Mouse (Mus musculus): ENCODE measurements around the gene Mylk2. TPM values are rescaled to one million over a fixed set of nuclear protein-coding genes. Genes with fewer than 3 reads are reported as not detected.

The Mylk2 gene
- polyA plus RNA-seq, 1 experiment from 2014 or later, result not detected

DNA sequence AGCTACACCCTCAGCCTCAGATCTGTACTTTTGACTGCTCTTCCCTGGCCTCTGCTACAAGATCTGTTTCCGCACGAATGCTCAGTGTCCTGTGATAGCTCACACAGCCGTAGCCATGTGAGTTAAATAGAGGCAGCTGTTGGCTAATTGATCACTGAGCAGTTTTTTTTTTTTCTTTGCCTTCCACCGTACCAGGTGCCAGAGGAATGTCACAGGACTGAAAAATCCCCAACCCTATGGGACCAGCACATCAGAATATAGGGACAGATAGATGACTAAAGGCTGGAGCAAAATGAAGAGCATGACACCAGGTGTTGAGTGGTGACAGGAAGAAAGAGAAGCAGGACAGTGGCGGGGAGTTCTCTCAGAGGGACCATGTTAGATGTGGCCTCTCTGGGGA, 5.0 kb downstream of the Mylk2 start:
- WGBS, result 55% methylated on average over 5 of the region's 5 CpGs
- H3K27ac ChIP-seq, result no peak overlapping the region
- H3K4me3 ChIP-seq, result no peak overlapping the region
- H3K4me2 ChIP-seq (replicated peaks), result no peak overlapping the region
- peaks cover 8% of the 10 kb centered on the region; the same call in 1 of the 2 replicates for H3K4me1 ChIP-seq
- peaks cover 42% of the 10 kb centered on the region for H3K27me3 ChIP-seq
- no peak overlapping the region for H3K9ac ChIP-seq
- no peak for ATAC-seq (ENCODE audit: low FRiP score)
- no peaks in the 10 kb centered on the region for H3K9me3 ChIP-seq (replicated peaks)
- no peaks in the 10 kb centered on the region for H3K36me3 ChIP-seq

DNA sequence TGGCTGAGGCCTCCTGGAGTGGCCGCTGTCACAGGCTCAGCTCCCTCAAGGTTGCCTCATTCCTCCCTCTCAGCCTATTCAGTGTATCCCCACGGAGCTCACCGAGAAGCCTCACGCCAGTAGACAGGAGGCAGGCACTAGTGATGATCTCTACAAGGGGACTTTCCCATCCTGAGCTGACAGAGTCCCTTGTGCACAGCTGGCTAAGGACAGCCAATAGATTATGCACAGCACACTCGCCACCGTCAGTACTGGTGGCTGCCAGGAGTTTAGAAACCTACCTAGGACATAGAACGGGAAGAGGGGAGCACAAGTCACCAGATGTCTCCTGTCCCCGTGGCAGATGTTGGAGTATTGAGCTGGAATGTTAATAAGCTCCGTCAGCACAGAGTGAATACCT, 6.5 kb downstream of the Mylk2 start:
- Histone ChIP-seq H3K36me3 (no peaks in the 10 kb centered on the region), H3K9ac (no peak overlapping the region), H3K27ac (no peak overlapping the region), H3K4me3 (no peak overlapping the region), H3K27me3 (peaks cover 26% of the 10 kb centered on the region), H3K4me1 (peaks cover 15% of the 10 kb centered on the region), H3K4me2 (replicated peaks) (no peak overlapping the region), H3K9me3 (replicated peaks) (no peaks in the 10 kb centered on the region)
- ATAC-seq (ENCODE audit: low FRiP score), result no peak
- WGBS, result 61% methylated on average over 9 of the region's 9 CpGs

DNA sequence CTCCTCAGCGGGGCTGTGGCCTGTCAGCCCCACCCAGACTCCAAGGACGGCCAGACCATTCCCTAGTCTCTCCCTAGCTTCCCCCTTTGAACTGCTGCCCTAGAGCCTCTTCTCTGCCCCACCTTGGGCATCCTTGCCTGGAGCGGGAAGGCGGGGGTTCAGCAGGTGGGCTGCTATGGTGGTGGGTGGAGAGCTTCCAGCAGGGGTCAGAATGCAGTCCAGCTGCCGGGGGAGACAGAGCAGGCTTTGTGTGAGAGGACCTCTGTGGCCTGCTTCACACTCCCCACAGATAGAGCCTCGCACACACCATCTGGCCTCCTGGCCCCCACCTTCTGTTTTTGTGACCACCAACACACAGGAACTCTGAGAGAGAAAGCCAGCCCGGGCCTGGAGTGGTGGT, 11.2 kb downstream of the Mylk2 start:
- H3K4me2 ChIP-seq (replicated peaks), result no peak overlapping the region
- no peak overlapping the region for H3K27ac ChIP-seq
- peaks cover 31% of the 10 kb centered on the region for H3K4me1 ChIP-seq
- 0 out of 2 replicates have a peak, but pooled peaks have one; percentile 23 for ATAC-seq (ENCODE audit: low FRiP score)
- WGBS, result 29% methylated on average over 7 of the region's 7 CpGs
- H3K27me3 ChIP-seq, result peaks cover under 1% of the 10 kb centered on the region; the same call in 1 of the 2 replicates
- no peaks in the 10 kb centered on the region for H3K9me3 ChIP-seq (replicated peaks)
- no peak overlapping the region for H3K4me3 ChIP-seq
- no peak overlapping the region for H3K9ac ChIP-seq
- no peaks in the 10 kb centered on the region for H3K36me3 ChIP-seq

DNA sequence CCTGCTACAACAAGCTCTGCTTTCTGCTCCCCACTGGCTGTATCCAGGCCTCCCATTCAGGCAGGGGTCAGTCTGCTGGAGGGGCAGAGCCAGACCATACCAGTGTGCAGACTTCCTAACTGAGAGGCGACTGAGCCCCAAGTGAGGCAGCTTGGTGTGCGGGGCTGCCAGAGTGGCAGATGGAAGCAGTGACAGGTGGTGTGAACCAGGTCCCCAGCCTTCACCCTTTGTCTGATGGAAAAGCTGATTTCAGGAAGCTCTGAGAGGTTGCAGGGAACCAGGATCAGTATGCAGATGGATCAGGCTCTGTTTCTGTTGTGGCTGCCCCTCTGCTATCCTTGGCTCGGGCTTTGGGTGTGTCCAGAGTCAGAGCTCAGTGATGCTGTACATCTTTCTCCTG, 12.5 kb downstream of the Mylk2 start:
- Histone ChIP-seq H3K4me1 (peaks cover 29% of the 10 kb centered on the region), H3K9ac (no peak overlapping the region), H3K4me3 (no peak overlapping the region), H3K36me3 (no peaks in the 10 kb centered on the region), H3K27ac (no peak overlapping the region), H3K4me2 (replicated peaks) (no peak overlapping the region), H3K27me3 (no peaks in the 10 kb centered on the region), H3K9me3 (replicated peaks) (no peaks in the 10 kb centered on the region)
- 44% methylated on average over 3 of the region's 3 CpGs for WGBS
- ATAC-seq (ENCODE audit: low FRiP score), result no peak

DNA sequence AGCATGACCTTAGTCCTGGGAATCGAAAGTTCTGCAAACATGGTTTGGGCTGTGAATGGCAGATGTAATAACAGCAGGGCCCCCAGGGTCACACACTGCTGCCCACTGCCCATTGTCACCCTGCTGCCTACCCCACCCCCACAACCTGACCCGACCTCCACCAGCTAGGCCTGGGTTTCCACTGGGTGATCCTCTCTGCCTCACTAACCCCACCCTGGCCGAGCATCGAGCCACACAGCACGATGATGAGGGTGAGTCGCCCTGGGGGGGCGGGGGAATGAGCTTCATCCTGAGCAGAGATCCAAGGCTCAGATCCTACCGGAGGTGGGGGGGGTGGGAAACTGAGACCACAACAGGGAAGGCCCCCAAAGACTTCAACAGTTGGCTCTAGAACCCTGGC, 13.0 kb downstream of the Mylk2 start:
- no peak overlapping the region for H3K4me2 ChIP-seq (replicated peaks)
- H3K27me3 ChIP-seq, result no peaks in the 10 kb centered on the region
- H3K36me3 ChIP-seq, result no peaks in the 10 kb centered on the region
- no peaks in the 10 kb centered on the region for H3K9me3 ChIP-seq (replicated peaks)
- peaks cover 29% of the 10 kb centered on the region for H3K4me1 ChIP-seq
- H3K27ac ChIP-seq, result no peak overlapping the region
- no peak overlapping the region for H3K9ac ChIP-seq
- WGBS, result 45% methylated on average over 8 of the region's 8 CpGs
- no peak overlapping the region for H3K4me3 ChIP-seq
- ATAC-seq (ENCODE audit: low FRiP score), result no peak

DNA sequence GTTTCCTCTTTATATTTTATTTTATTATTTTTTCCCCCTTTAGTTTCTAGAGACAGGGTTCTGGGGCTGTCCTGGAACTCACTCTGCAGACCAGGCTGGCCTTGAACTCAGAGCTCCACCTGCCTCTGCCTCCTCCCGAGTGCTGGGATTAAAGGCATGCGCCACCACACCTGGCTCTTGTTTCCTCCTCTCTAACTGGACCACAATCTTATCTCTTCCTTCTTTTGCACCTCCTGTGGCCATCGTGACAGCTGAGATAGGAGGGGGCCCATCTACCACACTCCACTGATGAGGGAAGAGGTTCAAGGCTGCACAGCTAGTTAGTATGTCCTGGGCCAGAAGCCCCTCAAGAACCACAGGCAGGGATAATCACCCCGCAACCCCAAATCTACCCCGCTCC, 13.4 kb downstream of the Mylk2 start:
- Histone ChIP-seq H3K9ac (no peak overlapping the region), H3K9me3 (replicated peaks) (no peaks in the 10 kb centered on the region), H3K27me3 (no peaks in the 10 kb centered on the region), H3K27ac (no peak overlapping the region), H3K4me3 (no peak overlapping the region), H3K4me1 (peaks cover 29% of the 10 kb centered on the region), H3K36me3 (no peaks in the 10 kb centered on the region), H3K4me2 (replicated peaks) (no peak overlapping the region)
- no peak for ATAC-seq (ENCODE audit: low FRiP score)
- WGBS, result 84% methylated on average over 5 of the region's 5 CpGs

- H3K4me2 ChIP-seq (replicated peaks), result no peak overlapping the region
- H3K27me3 ChIP-seq, result peaks cover 5% of the 10 kb centered on the region; the same call in 1 of the 2 replicates
- ATAC-seq (ENCODE audit: low FRiP score), result no peak
- peaks cover 34% of the 10 kb centered on the region for H3K4me1 ChIP-seq
- H3K36me3 ChIP-seq, result no peaks in the 10 kb centered on the region
- no peak overlapping the region for H3K9ac ChIP-seq
- H3K4me3 ChIP-seq, result no peak overlapping the region
- 0 out of 2 replicates have a peak overlapping the region, but pooled peaks have one; percentile 18 for H3K27ac ChIP-seq
- H3K9me3 ChIP-seq (replicated peaks), result no peaks in the 10 kb centered on the region
- WGBS, result 62% methylated on average over 11 of the region's 11 CpGs
Observed at GRCm38 (mm10) chr2:152925189-152925872, 14.2 kb downstream of the Mylk2 start.

DNA sequence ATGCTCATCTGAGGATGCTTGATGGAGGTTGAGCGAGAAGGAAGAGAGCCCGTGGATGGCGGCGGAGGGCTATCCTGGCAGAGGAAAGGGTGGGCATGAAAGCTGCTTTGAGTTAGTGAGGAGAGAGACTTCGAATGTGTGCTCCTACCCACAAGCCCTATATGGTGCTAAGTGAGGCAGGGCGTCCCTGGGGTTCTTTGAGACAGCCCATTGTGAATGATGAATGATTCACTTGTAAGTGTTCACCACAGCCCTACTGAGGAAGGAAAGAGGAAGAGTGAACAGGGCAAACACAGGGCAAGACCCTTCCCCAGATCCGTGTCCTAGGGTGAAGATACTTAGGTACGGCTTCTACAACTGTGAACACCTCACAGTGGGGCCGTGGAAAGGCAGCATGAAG, 15.7 kb downstream of the Mylk2 start:
- 66% methylated on average over 9 of the region's 9 CpGs for WGBS
- ATAC-seq (ENCODE audit: low FRiP score), result no peak
- H3K4me1 ChIP-seq, result peaks cover 38% of the 10 kb centered on the region
- no peak overlapping the region for H3K27ac ChIP-seq
- H3K4me3 ChIP-seq, result no peak overlapping the region
- no peak overlapping the region for H3K9ac ChIP-seq
- H3K9me3 ChIP-seq (replicated peaks), result no peaks in the 10 kb centered on the region
- H3K27me3 ChIP-seq, result peaks cover 5% of the 10 kb centered on the region; the same call in 1 of the 2 replicates
- H3K4me2 ChIP-seq (replicated peaks), result no peak overlapping the region
- no peaks in the 10 kb centered on the region for H3K36me3 ChIP-seq

DNA sequence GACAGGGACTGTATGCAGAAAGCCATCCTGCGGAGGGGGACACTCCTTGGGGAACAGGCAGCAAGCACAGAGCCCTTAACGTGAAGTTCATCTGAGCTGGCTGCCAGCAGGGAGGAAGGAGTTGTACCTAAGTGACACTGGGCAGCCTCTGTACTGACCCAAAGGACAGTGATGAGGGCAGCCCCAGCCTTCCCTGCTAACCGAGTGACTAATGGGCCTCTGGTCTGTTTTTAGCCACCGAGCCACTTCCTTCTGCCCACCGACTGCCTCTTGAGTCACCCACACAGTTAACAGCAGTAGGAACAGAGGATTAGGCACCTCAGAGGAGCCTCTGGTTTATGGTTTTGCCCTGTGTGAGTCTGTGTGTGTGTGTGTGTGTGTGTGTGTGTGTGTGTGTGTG, 16.2 kb downstream of the Mylk2 start:
- Histone ChIP-seq H3K9me3 (replicated peaks) (no peaks in the 10 kb centered on the region), H3K4me2 (replicated peaks) (no peak overlapping the region), H3K36me3 (no peaks in the 10 kb centered on the region), H3K27me3 (peaks cover 5% of the 10 kb centered on the region; the same call in 1 of the 2 replicates), H3K27ac (no peak overlapping the region), H3K4me3 (no peak overlapping the region), H3K4me1 (peaks cover 34% of the 10 kb centered on the region), H3K9ac (no peak overlapping the region)
- WGBS, result 56% methylated on average over 5 of the region's 5 CpGs
- ATAC-seq (ENCODE audit: low FRiP score), result no peak

DNA sequence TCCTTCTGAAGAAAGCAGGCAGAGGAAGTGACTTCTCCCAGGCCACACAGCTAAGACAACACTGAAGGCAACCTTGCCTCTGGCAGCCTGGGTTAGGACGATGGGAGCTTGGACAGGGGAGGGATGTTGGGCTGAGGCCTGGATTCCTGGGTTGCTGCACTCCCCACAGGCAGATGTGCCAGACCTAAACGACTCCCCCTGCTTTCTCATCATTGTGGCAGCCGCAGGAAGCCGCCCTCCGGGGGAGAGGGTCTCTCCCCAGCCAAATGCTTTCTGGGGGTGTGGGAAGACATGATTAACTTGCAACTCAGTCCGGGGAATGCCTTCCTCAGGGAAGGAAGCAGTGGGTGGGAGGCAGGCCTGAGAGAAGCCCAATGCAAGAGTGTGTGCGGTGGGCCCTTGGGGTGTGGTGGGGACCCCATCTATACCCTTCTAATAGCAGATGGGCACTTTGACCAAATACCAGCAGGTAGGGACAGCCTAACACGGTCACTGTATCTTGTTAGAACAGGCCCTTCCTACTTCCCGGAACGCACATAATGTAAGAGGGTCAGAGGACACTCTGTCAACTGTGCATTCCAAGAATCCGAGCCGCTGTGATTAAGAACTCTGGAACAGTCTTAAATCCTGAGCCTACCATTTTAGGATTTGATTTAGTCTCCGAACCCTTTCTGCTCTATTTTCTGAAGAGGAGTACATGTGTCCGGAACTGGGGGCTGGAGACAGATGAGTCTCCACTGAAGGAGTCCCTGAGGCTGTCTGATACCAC, 17.3 kb downstream of the Mylk2 start:
- H3K27ac ChIP-seq, result no peak overlapping the region
- no peak overlapping the region for H3K4me3 ChIP-seq
- H3K27me3 ChIP-seq, result peaks cover 5% of the 10 kb centered on the region; the same call in 1 of the 2 replicates
- H3K9ac ChIP-seq, result no peak overlapping the region
- peaks cover 31% of the 10 kb centered on the region for H3K4me1 ChIP-seq
- 56% methylated on average over 14 of the region's 14 CpGs for WGBS
- H3K36me3 ChIP-seq, result no peaks in the 10 kb centered on the region
- no peaks in the 10 kb centered on the region for H3K9me3 ChIP-seq (replicated peaks)
- no peak for ATAC-seq (ENCODE audit: low FRiP score)
- H3K4me2 ChIP-seq (replicated peaks), result no peak overlapping the region

DNA sequence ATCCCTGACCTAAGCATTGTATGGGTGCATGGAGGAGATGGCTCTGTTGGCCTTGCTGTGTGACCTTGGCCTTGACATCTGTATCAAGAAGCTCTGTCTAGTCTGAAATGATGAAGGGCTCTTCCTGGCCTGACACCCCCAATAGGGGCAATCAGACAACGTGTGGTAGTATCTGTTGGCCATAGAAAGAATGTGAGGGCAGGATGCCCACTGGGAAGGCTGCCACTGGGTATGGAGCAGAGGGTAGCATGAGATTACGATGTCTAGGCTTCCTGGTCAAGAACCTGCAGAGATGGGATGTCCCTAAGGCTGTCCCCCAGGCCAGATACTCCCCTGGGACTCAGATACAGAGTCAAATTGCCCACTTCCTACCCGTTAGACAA, 17.8 kb downstream of the Mylk2 start:
- Histone ChIP-seq H3K4me3 (no peak overlapping the region), H3K4me2 (replicated peaks) (no peak overlapping the region), H3K36me3 (no peaks in the 10 kb centered on the region), H3K9me3 (replicated peaks) (no peaks in the 10 kb centered on the region), H3K27ac (no peak overlapping the region), H3K9ac (no peak overlapping the region), H3K27me3 (peaks cover 5% of the 10 kb centered on the region; the same call in 1 of the 2 replicates), H3K4me1 (peaks cover 25% of the 10 kb centered on the region)
- WGBS, result 66% methylated on average over 3 of the region's 3 CpGs
- no peak for ATAC-seq (ENCODE audit: low FRiP score)

DNA sequence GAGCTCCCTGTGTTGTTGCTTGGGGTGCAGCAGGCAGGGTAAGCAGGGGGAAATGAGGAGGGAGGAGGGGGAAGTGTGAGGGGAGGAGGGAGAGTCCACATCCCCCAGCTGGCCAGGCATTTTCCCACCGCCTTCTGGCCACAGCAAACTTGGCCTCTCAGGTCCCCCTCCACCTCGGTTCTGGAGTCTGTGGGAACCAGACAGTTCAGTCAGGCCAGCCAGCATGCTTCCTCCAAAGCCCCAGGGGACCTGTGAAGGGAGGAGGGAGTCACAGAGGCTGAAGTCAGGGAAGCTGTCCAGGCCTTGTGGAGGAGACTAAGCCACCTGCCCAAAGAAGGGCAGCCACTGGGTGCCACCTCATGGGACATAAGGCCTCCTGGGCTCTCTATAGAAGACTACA, 19.1 kb downstream of the Mylk2 start:
- Histone ChIP-seq H3K4me2 (replicated peaks) (no peak overlapping the region), H3K9me3 (replicated peaks) (no peaks in the 10 kb centered on the region), H3K4me1 (peaks cover 22% of the 10 kb centered on the region), H3K4me3 (no peak overlapping the region), H3K9ac (no peak overlapping the region), H3K36me3 (no peaks in the 10 kb centered on the region), H3K27me3 (peaks cover 5% of the 10 kb centered on the region; the same call in 1 of the 2 replicates), H3K27ac (no peak overlapping the region)
- WGBS, result 53% methylated on average over 2 of the region's 2 CpGs
- ATAC-seq (ENCODE audit: low FRiP score), result no peak

Data from hindbrain, embryonic 12.5 days (tissue).